Mouse (Mus musculus) heart, embryonic 16.5 days (tissue): Measurements from ENCODE around the gene Ccn1. TPM values are rescaled to one million over a fixed set of nuclear protein-coding genes. Genes with fewer than 3 reads are reported as not detected.

Experiments used
- ATAC-seq: fragments of 200-750 bp; cut with Nextera tagmentation; replicated peaks from 2 replicates; pipeline ENCODE4 v1.8.0; 2017; ENCODE audit warnings: moderate number of reproducible peaks; ENCODE audit not compliant: insufficient read depth, low FRiP score; ENCODE audit errors: extremely low read depth
- H3K27ac ChIP-seq: fragments of 300-500 bp; sonication (generic); 2 replicates; pipeline ENCODE4 v1.5.1; 2014; ENCODE audit warnings: mild to moderate bottlenecking, low read length, control low read depth, moderate library complexity
- H3K27me3 ChIP-seq: fragments of 300-500 bp; sonication (generic); 2 replicates; pipeline ENCODE4 v1.6.1; 2014; ENCODE audit warnings: low read length, mixed read lengths; ENCODE audit not compliant: control insufficient read depth, insufficient read depth
- H3K36me3 ChIP-seq: fragments of 300-500 bp; sonication (generic); 2 replicates; pipeline ENCODE4 v1.6.1; 2014; ENCODE audit not compliant: control insufficient read depth, insufficient read depth
- H3K4me1 ChIP-seq: fragments of 300-500 bp; sonication (generic); 2 replicates; pipeline ENCODE4 v1.6.1; 2014; ENCODE audit warnings: low read length, mixed read lengths; ENCODE audit not compliant: control insufficient read depth, insufficient read depth
- H3K4me2 ChIP-seq: fragments of 300-500 bp; sonication (generic); 2 replicates; pipeline ENCODE4 v1.6.1; 2014; ENCODE audit warnings: low read depth, mild to moderate bottlenecking, control low read depth, low read length
- H3K4me3 ChIP-seq: fragments of 300-500 bp; sonication (generic); 2 replicates; pipeline ENCODE4 v1.5.1; 2014; ENCODE audit warnings: mild to moderate bottlenecking, control low read depth, low read length
- H3K9ac ChIP-seq: fragments of 300-500 bp; sonication (generic); 2 replicates; pipeline ENCODE4 v1.6.1; 2014; ENCODE audit warnings: low read length, control low read depth
- H3K9me3 ChIP-seq: fragments of 300-500 bp; sonication (generic); replicated peaks from 2 replicates; pipeline ENCODE4 v1.6.1; 2016; ENCODE audit warnings: low read length; ENCODE audit not compliant: control insufficient read depth
- WGBS: fragments of 180-500 bp; shearing (Covaris S2); extraction: QIAGEN DNeasy Blood & Tissue Kit; methylation state at CpG from one replicate; pipeline ENCODE4 v1.1.7; 2014; 5-methylcytosine and 5-hydroxymethylcytosine counted together
- polyA plus RNA-seq: library from polyadenylated mRNA; unstranded; fragments of >200 nt; fragmentation: Nextera tagmentation; extraction: Ambion mirVana; gene quantifications from 2 replicates; pipeline ENCODE4 v1.2.1, GENCODE M21; 2015

Gene Ccn1
- polyA plus RNA-seq, 1 experiment from 2014 or later = 55.4 TPM

DNA sequence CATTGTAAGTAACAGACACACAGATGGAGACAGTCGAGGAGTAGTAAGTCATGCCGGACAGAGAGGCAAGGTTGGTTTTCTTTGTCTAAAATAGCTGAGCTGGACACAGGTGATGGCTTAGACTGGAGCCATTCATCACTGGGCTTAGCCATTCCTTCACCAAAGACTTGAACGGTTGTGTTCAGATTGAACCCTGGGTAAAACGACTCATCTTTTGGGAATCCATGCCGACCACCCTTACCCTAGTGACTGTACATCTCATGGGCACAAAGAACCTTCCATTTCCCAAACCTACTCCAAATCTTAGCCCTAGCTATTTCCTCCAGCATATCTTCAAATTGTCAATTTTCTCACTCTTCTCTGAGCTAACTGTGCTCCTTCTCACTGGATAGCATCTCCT is 30.9 kb upstream of the Ccn1 start:
- Histone ChIP-seq H3K27ac (no peak overlapping the region), H3K9ac (no peak overlapping the region), H3K9me3 (no peaks in the 10 kb centered on the region), H3K4me2 (no peak overlapping the region), H3K4me3 (no peak overlapping the region), H3K4me1 (peaks cover 15% of the 10 kb centered on the region), H3K27me3 (no peaks in the 10 kb centered on the region), H3K36me3 (no peaks in the 10 kb centered on the region)
- 95% methylated on average over 5 of the region's 5 CpGs for WGBS
- no peak for ATAC-seq

DNA sequence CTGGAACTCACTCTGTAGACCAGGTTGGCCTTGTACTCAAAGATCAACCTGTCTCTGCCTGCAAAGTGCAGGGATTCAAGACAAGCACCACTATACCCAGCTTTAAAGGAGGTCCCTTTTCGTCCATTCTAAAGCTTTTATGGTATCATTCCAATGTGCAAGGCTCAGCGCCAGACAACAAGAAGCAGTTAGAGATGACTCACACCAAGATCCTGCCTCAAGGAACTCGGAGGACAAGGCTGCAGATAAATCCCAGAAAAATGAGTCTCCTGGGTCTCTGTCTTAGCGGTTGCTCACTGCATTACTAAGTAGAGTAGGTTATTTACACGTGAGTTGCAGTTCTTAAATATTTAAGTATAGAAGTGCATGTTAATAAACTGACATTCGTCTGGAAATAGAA is 26.4 kb upstream of the Ccn1 start:
- Histone ChIP-seq H3K27me3 (no peaks in the 10 kb centered on the region), H3K4me1 (peaks cover 14% of the 10 kb centered on the region), H3K9ac (no peak overlapping the region), H3K4me3 (no peak overlapping the region), H3K4me2 (no peak overlapping the region), H3K27ac (no peak overlapping the region), H3K36me3 (no peaks in the 10 kb centered on the region), H3K9me3 (no peaks in the 10 kb centered on the region)
- ATAC-seq = no peak
- WGBS = 80% methylated on average over 6 of the region's 6 CpGs

DNA sequence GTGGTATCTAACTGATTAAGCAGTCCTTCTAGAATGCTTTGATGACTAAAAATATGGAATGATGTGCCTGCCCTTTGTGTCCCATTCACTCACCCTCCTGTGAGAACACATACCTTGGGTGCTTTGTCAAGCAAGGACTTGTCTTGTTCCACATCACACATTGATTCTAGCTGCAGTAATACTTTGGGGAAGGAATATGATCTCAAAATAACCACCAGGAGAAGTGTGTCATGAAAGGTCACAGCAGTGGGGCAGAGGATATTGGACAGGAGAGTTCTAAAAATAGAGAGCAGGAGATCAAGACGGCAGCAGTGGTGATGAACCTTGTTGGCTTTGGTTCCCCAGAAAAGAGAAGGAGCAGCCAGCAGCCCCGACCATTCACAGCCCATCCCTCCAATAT is 25.0 kb upstream of the Ccn1 start:
- Histone ChIP-seq H3K4me2 (peak overlapping the region; percentile 14; the same call in 1 of the 2 replicates), H3K9me3 (no peaks in the 10 kb centered on the region), H3K4me1 (peaks cover 12% of the 10 kb centered on the region), H3K27me3 (no peaks in the 10 kb centered on the region), H3K4me3 (no peak overlapping the region), H3K36me3 (no peaks in the 10 kb centered on the region), H3K9ac (no peak overlapping the region), H3K27ac (peak overlapping the region; percentile 47)
- peak; percentile 52; the same call in 1 of the 2 replicates for ATAC-seq
- 38% methylated on average over 2 of the region's 2 CpGs for WGBS

DNA sequence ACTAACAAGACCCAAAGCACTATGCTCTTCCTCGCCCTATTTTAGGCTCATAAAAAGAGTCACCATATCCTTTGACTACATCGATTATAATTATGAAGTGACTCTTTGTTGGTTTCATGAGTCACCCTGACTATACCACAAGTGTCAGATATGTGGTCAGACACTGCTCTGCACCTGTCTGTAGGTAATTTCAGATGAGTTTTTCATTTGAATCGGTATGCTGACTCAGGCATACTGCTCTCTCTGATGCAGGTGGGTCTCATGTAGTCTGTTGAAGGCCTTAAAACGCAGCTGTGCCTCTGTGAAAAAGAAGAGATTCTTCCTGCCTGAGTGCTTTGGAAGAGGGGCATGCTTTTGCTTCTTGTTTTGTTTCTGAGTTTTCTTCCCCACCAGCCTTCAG is 16.6 kb upstream of the Ccn1 start:
- Histone ChIP-seq H3K9me3 (no peaks in the 10 kb centered on the region), H3K4me3 (no peak overlapping the region), H3K27me3 (no peaks in the 10 kb centered on the region), H3K4me2 (no peak overlapping the region), H3K27ac (no peak overlapping the region), H3K36me3 (no peaks in the 10 kb centered on the region), H3K4me1 (no peaks in the 10 kb centered on the region), H3K9ac (no peak overlapping the region)
- WGBS = 87% methylated on average over 4 of the region's 4 CpGs
- no peak for ATAC-seq

DNA sequence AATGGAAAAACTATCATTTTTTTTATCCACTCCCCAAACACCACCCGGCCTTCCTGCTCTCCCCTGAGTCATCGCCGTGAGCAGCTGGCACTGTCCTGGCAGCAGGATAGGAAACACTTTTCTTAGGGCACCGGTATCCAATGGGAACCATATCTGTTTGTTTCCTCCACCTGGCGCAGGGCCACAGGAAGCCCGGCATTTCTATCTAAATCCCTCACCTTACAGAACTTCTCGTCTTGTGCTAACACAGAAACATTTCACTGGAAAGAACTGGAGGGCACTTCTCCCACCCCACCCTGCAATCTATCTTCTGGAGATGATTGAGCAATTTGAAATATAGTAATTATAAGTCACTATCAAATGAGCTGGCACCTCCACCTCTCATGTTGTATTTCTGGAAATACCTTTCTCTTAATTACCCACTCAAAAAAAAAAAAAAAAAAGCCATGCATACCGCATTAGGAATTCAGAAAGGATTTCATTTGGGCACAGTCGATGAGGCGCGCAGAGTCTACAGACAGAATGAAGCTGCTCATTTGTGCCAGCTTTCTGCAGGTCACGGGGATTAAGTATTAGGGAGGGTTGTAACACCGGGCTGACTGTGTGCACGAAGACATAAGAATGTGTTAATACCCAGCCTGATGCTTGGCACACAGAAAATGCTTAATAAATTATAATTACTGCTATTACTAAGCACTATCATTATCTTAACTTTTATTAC is 7.4 kb upstream of the Ccn1 start:
- Histone ChIP-seq H3K4me3 (no peak overlapping the region), H3K4me1 (peaks cover 21% of the 10 kb centered on the region), H3K4me2 (peak overlapping the region; percentile 22; the same call in 1 of the 2 replicates), H3K27ac (0 out of 2 replicates have a peak overlapping the region, but pooled peaks have one; percentile 23), H3K27me3 (no peaks in the 10 kb centered on the region), H3K36me3 (0 out of 2 replicates have a peak, but pooled peaks cover 3% of the 10 kb centered on the region), H3K9me3 (no peaks in the 10 kb centered on the region), H3K9ac (no peak overlapping the region)
- ATAC-seq = no peak
- 55% methylated on average over 14 of the region's 14 CpGs for WGBS

DNA sequence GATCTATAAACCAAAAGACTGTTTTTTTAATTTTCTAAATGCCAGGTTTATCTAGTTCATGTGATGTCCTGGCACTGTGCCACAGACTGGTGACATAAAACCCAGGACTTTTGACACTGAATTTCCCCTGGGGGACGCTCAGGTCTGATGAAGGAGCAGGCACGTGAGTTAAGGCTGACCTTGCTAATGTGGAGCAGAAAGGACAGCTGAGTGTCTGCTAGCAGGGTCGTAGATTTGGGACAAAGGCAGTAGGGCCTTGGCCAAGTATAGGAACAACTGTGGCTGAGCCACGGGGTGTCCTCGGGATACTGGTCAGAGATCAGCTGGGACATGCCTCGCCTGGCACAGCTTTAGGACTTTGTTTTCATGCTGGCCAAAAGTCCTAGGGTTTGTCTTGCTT is 5.2 kb upstream of the Ccn1 start:
- H3K9me3 ChIP-seq = no peaks in the 10 kb centered on the region
- H3K4me1 ChIP-seq = peaks cover 40% of the 10 kb centered on the region
- ATAC-seq = no peak
- no peaks in the 10 kb centered on the region for H3K27me3 ChIP-seq
- H3K36me3 ChIP-seq = 0 out of 2 replicates have a peak, but pooled peaks cover 3% of the 10 kb centered on the region
- WGBS = 68% methylated on average over 6 of the region's 6 CpGs
- H3K4me2 ChIP-seq = no peak overlapping the region
- H3K27ac ChIP-seq = no peak overlapping the region
- H3K4me3 ChIP-seq = no peak overlapping the region
- H3K9ac ChIP-seq = no peak overlapping the region

DNA sequence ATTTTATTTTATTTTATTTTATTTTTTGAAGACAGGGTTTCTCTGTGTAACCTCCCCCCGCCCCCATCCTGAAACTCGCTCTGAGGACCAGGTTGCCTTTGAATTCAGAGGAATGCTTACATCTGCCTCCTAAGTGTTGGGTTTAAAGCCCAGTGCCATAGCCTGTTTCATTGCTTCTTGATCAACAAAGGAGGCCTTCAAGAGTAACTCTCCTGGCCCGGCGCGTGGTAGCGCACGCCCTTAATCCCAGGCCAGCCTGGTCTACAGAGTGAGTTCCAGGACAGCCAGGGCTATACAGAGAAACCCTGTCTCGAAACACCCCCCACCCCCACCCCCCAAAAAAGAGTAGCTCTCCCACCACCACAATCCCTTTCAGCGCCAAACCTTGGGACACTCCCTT is 4.2 kb upstream of the Ccn1 start:
- peak overlapping the region; percentile 93 for H3K4me2 ChIP-seq
- no peak for ATAC-seq
- no peaks in the 10 kb centered on the region for H3K9me3 ChIP-seq
- no peaks in the 10 kb centered on the region for H3K27me3 ChIP-seq
- H3K36me3 ChIP-seq = 0 out of 2 replicates have a peak, but pooled peaks cover 3% of the 10 kb centered on the region
- peaks cover 38% of the 10 kb centered on the region for H3K4me1 ChIP-seq
- peak overlapping the region; percentile 98 for H3K27ac ChIP-seq
- H3K9ac ChIP-seq = no peak overlapping the region
- WGBS = 73% methylated on average over 9 of the region's 9 CpGs
- H3K4me3 ChIP-seq = peak overlapping the region; percentile 85

DNA sequence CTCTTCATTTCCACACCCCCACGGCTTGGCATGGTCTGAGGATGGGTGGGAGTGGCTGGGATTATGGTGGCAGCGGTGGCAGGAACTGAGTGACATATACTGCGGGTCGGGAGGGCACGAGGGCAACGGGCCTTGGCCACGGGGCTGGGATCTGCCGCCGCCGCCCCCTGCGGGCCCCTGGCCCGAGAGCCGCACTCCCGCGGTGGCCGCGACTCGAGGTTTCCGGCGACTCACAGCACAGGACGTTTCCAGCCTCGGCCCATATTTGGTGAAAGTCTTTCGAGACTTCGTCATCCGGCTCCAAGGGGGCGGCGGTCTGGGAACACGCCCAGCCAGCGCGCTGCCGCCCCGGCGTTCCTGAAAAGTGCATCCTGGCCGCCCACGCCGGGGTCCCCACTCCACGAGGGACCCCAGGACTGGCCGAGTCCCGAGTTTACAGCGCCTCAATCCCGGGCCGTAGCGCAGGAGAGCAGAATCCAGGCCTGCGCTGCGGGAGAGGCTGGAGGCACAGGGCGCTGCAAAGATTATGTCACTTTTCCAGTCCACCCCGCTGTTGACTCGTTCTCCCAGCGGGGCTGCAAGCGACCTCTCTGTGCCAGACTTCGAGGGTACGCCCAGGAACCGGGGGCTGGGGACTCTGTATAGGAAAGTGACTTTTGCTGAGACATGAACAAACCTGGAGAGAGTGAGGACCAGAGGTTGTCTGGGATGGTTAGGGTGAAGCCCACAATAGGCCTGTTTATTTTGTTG is 3.6 kb upstream of the Ccn1 start:
- WGBS = under 1% methylated on average over 53 of the region's 53 CpGs
- peak; percentile 52; the same call in 1 of the 2 replicates for ATAC-seq
- H3K9ac ChIP-seq = peak overlapping the region; percentile 95
- H3K4me1 ChIP-seq = peaks cover 42% of the 10 kb centered on the region
- H3K27ac ChIP-seq = peak overlapping the region; percentile 98
- peak overlapping the region; percentile 93 for H3K4me2 ChIP-seq
- peak overlapping the region; percentile 85 for H3K4me3 ChIP-seq
- no peaks in the 10 kb centered on the region for H3K9me3 ChIP-seq
- H3K27me3 ChIP-seq = no peaks in the 10 kb centered on the region
- 0 out of 2 replicates have a peak, but pooled peaks cover 3% of the 10 kb centered on the region for H3K36me3 ChIP-seq
